Mouse (Mus musculus) cerebral cortex, adult 2 months (tissue): Measurements from ENCODE around the gene Osbpl9.

Experiments used
- WGBS: fragments of 180-500 bp; shearing (Covaris S2); methylation state at CpG from one replicate; pipeline ENCODE4 v1.1.7; 2018; 5-methylcytosine and 5-hydroxymethylcytosine counted together

Gene Osbpl9

DNA sequence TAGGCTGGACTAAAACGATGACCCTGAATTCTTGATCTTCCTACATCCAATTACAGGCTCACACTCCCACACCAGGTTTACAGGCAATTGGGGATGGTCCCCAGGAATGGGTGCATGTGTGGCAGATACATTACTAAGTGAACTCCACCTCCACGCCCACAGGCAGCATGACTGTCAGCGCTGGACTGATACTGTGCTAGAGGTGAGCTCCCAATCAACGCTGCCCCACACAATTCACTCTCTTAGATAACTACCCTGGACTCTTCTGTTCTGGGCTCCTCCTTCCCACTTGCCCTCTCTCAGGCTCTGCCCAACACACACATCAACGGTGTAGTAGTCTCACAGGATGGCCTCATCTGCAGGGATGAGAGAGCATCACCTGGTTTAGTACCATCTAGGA, 109.7 kb downstream of the Osbpl9 start:
- WGBS = 96% methylated on average over 5 of the region's 5 CpGs

- WGBS = 72% methylated on average over 8 of the region's 8 CpGs
These were observed 110.8 kb downstream of the Osbpl9 start for GRCm38 (mm10) chr4:109091241-109091777.

GRCm38 (mm10) chr4:109089999-109090398, 112.1 kb downstream of the Osbpl9 start:
- 85% methylated on average over 6 of the region's 6 CpGs for WGBS

GRCm38 (mm10) chr4:109089171-109089570, 112.9 kb downstream of the Osbpl9 start:
- WGBS = 65% methylated on average over 5 of the region's 5 CpGs

GRCm38 (mm10) chr4:109080118-109080517, 122.0 kb downstream of the Osbpl9 start:
- 73% methylated on average over 5 of the region's 5 CpGs for WGBS

GRCm38 (mm10) chr4:109079676-109080075, 122.4 kb downstream of the Osbpl9 start:
- WGBS = 69% methylated on average over 3 of the region's 3 CpGs

DNA sequence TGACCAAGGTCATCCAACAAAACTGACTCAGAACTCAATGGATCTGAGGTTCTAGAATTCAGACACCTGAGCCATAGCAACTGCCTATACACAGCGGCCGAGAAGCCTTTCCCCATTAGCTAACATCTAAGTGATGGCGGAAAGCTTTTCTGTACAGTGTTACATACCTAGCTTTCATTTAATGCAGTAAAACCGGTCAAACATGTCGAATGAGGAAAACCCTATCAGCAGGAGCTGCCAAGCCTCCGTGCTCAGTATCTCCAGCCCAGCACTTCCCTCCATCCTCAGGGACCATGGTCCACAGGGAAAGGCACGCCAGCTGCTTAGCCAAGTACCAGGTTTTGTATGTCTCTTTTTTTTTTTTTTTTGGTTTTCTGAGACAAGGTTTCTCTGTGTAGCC, 123.1 kb downstream of the Osbpl9 start:
- 94% methylated on average over 7 of the region's 7 CpGs for WGBS

- WGBS = 80% methylated on average over 3 of the region's 3 CpGs
These were observed 128.8 kb downstream of the Osbpl9 start for GRCm38 (mm10) chr4:109073296-109073695.

DNA sequence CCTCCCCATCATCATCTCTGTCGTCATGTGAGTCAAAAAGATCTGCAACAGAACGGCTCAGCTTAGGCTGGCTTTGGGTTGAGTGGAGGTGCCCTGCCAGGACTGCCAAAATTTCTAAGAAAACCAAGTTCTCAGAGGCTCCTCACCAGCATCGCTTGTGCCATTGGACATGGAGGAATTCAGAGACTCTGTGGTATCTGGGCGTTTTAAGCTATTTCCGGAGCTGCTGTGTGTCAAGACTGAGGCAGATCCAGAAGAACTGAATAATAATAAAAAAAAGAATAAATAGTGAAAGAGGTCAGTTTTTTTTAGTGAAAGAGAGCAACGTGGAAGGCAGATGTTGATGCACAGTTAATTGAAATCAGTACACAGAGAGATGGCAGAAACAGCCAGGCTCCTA, 129.2 kb downstream of the Osbpl9 start:
- 87% methylated on average over 6 of the region's 6 CpGs for WGBS

DNA sequence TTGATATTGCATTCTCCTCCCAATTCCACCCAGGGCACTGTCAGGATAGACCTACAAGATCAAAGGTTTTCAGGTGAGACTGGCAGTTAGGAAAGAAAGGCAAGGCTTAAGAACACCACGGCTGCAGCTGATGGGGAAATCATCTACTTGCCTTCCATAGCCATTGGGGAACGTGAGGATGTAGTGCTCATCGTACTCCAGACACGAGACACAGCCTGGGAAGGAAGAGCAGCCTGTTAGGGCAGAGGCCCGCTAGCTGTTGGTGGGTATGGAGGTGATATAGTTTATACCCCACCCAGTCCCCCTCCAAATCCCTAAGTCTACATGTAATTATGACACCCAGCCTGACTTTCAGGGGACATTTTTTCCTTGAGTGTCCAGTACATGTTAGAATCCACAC, 136.4 kb downstream of the Osbpl9 start:
- WGBS = 95% methylated on average over 5 of the region's 5 CpGs

DNA sequence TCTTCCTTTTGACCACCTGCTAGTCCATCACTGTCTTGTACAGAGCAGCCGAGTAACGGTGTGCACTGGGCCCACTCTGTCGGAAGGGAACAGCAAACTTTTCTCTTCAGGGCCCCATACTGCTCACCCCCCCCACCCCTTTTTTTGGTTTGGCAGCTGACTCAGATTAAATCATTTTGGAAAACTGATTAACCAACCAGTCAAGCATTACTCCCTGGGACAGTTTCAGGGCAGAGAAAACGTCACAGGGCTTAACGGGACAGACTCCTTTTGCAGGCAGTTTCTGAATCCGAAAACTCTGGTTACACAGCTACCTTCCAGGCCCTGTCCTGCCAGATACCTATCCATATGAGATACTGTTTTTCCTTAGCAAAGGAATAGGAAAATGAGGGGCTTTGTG, 137.1 kb downstream of the Osbpl9 start:
- whole genome bisulfite sequencing = 86% methylated on average over 6 of the region's 6 CpGs

GRCm38 (mm10) chr4:109059255-109059821, 142.7 kb downstream of the Osbpl9 start:
- WGBS = 66% methylated on average over 4 of the region's 4 CpGs

DNA sequence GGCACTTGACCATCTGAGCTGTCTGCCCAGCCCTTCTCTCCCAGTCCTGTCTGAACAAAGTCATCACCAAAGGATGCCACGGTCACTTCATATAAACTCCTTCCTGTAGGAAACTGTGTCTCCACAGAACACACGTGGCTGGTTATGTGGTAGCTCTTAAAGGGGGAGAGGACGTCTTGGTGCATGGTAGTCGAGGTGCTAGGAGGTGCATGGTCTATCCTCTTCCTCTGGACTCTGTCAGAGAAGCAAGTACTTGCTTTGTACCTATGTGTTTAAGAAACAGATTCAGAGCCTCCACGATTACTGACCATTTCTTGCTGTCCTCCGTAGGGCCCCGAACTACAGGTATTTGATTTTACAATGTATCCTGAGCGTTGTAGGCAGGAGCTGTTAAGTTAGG, 144.4 kb downstream of the Osbpl9 start:
- 93% methylated on average over 8 of the region's 8 CpGs for WGBS

DNA sequence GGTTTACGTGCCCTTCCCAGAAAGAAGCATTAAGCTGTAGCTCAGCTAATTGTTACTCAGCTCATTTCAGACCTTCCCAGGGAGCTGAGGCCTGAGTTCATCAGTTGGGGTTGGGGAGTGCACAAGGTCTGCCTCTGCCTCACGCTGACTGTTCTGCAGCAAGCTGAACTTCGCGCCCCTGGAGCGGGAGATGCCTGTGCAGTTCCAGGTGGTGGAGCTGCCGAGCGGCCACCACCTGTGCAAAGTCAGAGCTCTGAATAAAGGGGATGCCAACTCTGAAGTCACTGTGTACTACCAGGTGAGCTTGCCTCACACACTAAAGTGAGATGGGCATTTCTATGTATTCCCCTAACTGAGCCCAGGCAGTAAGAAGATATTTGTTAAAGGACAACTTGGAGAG, 145.7 kb downstream of the Osbpl9 start:
- WGBS = 80% methylated on average over 7 of the region's 7 CpGs

- WGBS = 80% methylated on average over 9 of the region's 9 CpGs
These were observed 148.1 kb downstream of the Osbpl9 start for GRCm38 (mm10) chr4:109054003-109054402.

GRCm38 (mm10) chr4:109052282-109052681, 149.8 kb downstream of the Osbpl9 start:
- WGBS = 29% methylated on average over 1 of the region's 1 CpGs

DNA sequence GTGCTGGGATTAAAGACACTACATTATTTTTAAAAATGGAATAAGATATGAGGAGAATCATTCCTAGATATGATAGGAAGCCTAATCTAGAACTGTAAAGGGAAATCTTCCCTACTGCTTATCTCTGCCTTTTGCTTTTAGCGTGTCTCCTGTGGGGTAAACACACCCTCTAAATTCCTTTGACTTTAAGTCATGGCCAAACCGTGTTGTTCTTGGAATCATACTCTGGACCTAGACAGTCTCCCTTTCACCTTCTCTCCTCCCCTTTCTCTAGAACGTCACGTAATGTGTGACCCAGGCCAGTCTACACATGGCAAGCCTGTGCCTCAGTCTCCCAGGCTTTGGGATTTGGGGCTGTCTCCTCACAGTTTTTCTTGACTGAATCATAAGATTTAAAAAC, 153.8 kb downstream of the Osbpl9 start:
- WGBS = 77% methylated on average over 4 of the region's 4 CpGs

GRCm38 (mm10) chr4:109043756-109044155, 158.3 kb downstream of the Osbpl9 start:
- 59% methylated on average over 5 of the region's 5 CpGs for WGBS

GRCm38 (mm10) chr4:109043294-109043693, 158.8 kb downstream of the Osbpl9 start:
- WGBS = 64% methylated on average over 5 of the region's 5 CpGs

DNA sequence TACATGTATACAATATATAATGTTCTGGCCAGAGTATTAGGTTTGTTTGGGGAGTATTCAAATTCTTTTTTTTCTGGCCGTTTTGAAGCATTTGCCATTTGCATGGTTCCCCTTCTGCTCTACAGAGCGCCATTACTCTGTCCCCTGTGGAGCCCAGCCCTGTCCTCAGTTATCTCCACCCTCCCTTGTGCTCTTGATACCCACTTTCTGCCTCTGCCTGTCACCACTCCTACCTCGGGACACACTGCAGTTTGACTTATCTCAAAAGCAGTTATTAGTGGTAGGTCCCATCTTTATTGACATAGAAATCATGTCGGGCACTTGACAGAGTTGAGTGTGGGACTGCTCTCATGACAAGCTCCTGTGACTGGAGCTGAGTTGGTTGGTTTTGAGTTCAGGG, 159.3 kb downstream of the Osbpl9 start:
- WGBS = 91% methylated on average over 4 of the region's 4 CpGs

GRCm38 (mm10) chr4:109030266-109030665, 171.8 kb downstream of the Osbpl9 start:
- 91% methylated on average over 2 of the region's 2 CpGs for WGBS

DNA sequence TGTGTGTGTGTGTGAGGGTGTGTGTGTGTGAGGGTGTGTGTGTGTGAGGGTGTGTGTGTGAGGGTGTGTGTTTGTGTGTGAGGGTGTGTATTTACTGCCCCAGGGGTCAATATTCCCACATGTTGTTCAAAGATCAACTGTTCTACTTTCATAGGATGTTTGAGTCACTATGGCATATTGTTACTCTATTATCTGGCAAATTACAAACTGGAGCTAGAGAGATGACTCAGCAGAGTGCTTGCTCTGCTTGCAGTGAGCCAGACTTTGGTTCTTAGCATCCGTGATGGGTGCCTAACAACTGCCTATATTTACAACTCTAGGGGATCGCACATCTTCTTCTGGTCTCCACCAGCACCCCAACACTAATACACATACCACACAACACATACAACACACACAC, 172.2 kb downstream of the Osbpl9 start:
- 46% methylated on average over 2 of the region's 2 CpGs for WGBS

DNA sequence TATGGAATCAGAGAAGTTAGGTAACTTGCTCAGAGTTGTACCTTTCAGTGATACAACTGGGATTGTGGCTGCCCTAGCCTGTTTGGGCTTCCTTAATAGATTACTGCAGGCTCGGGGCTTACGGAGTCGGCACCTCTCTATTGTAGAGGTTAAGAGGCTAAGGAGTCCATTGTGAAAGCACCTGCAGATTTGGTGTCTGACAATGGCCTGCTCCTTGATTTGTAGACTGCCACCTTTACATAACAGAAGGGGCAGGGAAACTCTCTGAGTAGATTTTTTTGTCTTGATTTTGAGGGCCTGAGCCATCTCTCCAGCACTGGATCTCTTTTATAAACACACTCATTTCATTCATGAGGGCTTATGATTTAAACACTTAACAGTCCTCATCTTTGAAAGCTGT, 175.5 kb downstream of the Osbpl9 start:
- 69% methylated on average over 3 of the region's 3 CpGs for WGBS

GRCm38 (mm10) chr4:109025061-109025460, 177.0 kb downstream of the Osbpl9 start:
- WGBS = 66% methylated on average over 3 of the region's 3 CpGs
